Mouse (Mus musculus) layer of hippocampus, adult 6 months (tissue): ENCODE results near the gene Gm20888. TPM values are rescaled to one million over a fixed set of nuclear protein-coding genes. Genes with fewer than 3 reads are reported as not detected.

Experiments used
- long read RNA-seq, 2 experiments: library from polyadenylated mRNA; unstranded; transcript quantifications; one replicate each; pipeline ENCODE4 v2.0.0; 2019 to 2020
- polyA plus RNA-seq: library from polyadenylated mRNA; unstranded; fragments of <200 nt; fragmentation: Nextera tagmentation; gene quantifications from 2 replicates; pipeline ENCODE4 v1.2.3, GENCODE M21; 2021

Gene Gm20888
- polyA plus RNA-seq: not detected in 2 replicates
- long read RNA-seq, experiment 1: 0 reads
- long read RNA-seq, experiment 2: 0 reads

GRCm38 (mm10) chrY:70441582-70441981 is at the start of gene Gm20888:
Gene Gm20888, plus strand, starts transcription at chrY:70441882.

Other genes with a start within 250 kb of the Gm20888 start
- gene Gm21118, start 168.2 kb upstream of the Gm20888 start, polyA plus RNA-seq: not detected in 2 replicates
- gene Gm29423, start 138.6 kb upstream of the Gm20888 start, polyA plus RNA-seq: not detected in 2 replicates
- not detected in 2 replicates for gene Gm29644, start 138.5 kb upstream of the Gm20888 start, polyA plus RNA-seq